Mouse (Mus musculus): Measurements from ENCODE around the gene Mfsd2b.
A peak's percentile ranks its signal among the peaks of the same experiment; 100 is the strongest.

Mfsd2b gene

DNA sequence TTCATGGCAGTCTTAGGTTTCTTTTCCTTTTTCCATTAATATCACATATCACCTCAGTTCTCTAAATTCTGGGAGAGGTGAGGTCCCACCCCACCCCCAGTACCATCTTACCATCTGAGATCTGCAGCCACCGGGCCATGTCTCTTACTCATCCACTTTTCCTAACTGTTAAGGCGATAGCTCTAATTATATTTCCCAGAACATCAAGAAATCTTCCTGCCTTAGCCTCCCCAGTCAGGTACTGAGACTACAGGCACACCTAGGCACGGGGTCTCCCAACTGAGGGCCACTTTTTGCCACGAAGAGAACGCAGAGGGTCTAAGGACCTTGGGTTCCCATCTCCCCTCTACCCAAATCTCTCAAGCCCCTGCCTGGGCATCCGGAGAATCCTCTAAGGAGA, 628 bp downstream of the Mfsd2b start:
- DNase-seq (ENCODE audit: extremely low spot score): no peak

DNA sequence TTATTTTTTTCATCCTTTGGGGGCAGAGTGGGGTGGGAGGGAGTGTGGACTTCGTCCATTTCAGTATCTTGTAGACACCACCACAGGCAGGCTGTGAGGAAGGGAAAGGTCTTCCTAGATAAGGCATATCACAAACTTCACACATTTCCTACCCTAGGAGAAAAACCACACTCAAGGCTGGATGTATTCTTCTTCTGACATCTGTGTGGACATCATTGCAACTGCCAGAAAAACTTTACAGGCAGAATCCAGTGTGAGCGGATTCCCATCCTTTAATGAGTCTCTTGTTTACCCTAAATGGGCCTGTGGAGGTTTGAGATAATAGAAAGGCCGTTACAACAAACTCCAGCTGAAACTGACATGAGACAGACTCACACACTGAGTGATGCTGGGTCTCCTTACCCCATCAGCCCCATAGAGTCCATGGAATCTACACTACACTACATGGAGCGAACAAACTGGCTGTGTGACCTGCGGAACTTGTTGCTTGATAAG, 1.1 kb downstream of the Mfsd2b start:
- DNase-seq (ENCODE audit: extremely low spot score): no peak

DNA sequence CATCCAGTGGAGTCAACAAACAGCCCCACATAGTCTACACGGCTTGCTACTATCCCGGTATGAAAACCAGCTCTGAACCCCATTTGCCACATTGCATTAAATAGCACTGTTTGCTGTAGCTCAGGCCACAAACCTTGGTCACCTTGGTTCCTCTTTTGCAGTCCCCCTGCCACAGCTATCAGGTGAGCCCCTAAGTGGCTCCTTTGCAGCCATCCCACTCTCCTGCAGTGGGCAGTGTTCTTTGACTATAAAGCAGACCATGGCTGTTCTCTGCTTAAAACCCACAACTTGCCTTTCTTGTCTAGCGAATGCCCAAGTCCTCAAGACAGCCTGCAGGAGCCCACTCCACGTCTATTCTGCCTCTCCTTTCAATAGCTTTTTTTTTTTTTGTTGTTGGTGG, 1.9 kb downstream of the Mfsd2b start:
- DNase-seq (ENCODE audit: extremely low spot score): no peak

DNA sequence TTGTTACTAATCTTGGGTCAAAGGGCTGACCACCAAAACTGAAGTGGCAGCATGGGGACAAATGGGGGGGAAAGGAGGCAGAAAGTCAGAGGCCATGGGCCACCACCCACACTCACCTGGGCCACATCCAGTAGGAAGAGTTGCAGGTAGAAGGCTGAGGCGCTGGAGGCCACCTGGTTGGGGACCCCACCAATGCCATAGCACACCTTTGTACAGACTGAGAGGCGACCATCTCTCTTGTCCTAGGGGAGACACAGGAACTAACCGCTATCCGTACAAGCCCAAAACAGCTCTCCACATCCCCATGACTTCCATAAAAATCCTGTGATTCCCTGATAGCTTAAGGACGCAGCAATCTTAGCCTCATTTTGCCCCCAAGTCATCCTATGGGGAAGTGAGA, 2.9 kb downstream of the Mfsd2b start:
- no peak for DNase-seq (ENCODE audit: extremely low spot score)

DNA sequence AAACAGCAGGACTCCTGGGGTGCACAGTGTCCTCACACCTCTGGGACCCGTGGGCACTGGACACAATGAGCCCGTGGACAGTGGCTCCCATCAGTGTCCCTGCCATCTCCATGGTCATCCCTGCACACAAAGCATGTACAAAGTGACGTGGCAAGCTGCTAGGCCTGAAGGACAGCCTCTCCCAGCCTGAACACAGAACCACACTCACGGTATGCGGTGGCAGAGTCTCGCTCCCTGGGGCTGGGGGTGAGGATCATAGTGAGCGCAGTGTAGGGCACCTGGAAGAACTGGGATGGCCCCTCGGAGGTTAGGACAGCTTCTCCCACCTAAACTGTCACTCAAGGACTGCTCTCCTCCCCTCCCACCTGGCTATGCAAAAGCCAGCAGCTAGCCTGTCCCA, 5.2 kb downstream of the Mfsd2b start:
- no peak for DNase-seq (ENCODE audit: extremely low spot score)

DNA sequence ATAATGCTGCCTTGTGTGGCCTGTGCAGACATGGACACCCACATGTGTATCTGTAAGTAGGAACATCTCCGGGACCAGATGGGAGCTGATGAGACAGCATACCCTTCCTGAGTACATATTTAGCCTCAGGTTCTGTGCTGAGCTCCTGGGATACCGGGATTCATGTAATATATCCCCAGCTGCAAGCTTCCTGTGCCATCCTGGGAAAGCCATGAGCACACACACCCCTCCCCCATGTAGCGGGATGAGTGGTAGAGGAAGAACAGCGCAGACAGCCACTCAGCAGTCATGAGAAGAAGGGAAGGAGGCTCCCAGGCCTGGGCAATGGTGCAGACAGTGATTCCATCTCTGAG, 9.8 kb downstream of the Mfsd2b start:
- DNase-seq (ENCODE audit: extremely low spot score): no peak

DNA sequence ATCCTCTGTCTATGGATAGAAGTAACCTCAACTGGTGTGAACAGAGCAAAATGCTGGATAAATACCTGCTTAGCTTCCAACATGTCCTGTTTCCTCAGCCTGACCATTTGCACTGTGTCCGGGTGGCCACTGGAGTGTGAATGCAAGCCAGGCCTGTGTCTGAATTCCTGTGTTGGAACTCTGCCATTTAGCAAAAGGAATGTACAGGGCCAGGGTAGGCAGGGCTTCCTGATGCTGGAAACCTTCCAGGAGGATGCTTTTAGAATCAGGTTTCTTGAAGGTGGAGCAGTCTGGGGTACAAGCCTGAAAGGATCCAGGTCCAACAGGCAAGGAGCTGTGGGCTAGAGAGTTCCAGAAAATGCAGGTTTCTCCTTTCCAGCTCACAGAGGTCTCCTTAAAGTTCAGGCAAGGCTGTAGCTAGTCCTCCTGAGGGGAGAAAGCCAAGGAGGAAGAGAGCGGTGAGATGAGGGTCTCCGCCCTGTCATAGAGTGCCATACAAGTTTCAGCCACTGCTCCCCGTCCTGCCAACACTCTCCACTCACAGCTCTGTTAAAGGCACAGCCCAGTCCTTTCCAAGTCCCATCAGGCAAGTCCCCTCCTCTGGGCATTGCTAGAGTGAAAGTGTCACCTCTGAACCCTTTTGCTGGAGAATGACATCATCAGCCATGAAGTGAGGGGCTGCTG, 10.4 kb downstream of the Mfsd2b start:
- DNase-seq (ENCODE audit: extremely low spot score): no peak

DNA sequence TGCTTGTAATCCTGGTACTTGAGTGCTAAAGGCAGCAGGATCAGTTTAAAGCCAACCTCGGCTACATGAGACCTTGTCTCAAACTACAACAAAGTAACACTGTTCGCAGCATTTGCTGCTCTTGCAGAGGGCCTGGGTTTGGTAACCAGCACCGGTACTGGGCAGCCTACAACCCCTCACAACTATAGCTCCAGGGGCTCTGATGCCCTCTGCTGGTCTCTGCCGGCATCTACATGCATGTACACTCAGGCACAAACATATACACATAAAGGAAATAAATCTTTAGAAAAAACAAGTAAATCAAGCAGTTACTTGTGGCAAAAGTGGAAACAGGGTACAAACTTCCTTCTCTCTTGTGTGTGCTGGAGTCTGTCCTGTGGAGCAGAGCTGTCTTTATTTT, 11.5 kb downstream of the Mfsd2b start:
- DNase-seq (ENCODE audit: extremely low spot score): no peak

DNA sequence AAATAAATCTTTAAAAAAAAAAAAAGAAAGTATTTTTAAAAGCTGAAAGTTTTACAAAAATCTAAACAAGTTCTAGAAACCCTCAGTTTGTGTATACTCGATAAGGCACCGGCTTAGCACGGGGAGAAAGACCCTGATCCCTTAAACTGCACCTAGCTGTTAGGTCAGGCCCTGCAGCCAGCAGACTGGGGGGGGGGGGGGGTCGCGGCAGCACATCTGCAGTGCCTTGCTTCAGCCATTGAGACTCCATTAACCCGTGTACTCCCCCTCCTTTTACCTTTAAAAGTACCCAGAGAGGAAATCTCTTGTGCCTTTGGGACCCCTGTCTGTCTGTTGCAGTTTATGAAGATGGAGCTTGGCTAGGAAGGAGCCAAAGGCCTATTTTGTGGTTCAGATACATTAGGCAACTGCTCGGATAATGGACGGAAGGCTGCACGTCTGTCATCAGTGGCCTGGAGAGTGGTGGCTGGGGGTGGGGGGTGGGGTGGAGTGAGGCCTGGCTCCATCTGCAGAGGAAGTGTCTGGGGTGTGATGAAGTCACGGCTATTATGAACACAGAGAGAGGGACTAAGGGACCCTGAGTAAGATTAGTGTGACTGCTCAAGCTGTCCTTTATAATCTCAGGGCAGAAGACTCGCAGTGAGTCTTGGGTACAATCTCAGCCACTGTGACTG, 14.8 kb downstream of the Mfsd2b start:
- DNase-seq (ENCODE audit: extremely low spot score): no peak

DNA sequence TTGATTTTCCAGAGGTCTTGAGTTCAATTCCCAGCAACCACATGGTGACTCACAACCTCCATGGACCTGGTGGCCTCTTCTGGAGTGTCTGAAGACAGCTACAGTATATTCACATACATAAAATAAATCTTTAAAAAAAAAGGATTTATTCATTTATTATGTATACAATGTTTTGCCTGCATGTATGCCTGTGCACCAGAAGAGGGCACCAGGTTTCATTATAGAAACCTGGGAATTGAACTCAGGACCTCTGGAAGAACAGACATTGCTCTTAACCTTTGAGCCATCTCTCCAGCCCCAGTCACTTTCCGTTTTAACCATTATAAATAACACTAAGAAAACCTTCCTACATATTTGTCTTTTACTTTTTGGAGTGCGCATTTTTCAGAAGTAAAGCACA, 17.3 kb downstream of the Mfsd2b start:
- no peak for DNase-seq (ENCODE audit: extremely low spot score)

DNA sequence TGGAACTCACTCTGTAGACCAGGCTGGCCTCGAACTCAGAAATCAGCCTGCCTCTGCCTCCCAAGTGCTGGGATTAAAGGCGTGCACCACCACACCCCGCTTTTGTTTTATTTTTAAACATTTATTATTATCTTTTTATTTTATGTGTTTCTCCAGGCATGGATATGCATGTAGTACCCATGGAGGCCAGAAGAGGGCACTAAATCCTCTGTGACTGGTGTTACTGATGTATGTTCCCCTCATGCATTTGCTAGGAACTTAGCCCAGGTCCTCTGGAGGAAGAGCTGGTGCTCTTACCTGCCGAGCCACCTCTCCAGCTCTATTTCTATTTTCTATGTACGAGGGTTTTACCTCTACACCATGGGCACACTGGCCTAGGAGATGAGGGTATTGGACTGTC, 18.0 kb downstream of the Mfsd2b start:
- no peak for DNase-seq (ENCODE audit: extremely low spot score)

DNA sequence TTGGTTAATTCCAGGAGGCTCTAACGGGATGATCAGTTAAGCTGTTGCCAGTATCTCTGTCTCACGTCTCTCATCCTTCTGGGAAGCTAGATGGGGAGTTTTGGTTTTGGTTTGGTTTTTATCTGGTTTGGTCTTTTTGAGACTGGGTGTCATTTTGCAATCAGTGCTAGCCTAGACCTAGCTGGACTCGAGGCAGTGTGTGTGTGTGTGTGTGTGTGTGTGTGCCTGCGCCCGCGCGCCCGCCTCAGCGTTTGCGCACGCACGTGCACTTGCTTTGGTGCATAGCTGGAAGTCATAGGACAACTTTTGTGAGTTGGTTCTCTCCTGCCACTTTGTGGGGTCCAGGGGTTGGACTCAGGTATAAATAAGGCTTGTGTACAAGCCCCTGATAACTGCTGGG, 30.4 kb downstream of the Mfsd2b start:
- peak; percentile 62 for DNase-seq (ENCODE audit: extremely low spot score)

DNA sequence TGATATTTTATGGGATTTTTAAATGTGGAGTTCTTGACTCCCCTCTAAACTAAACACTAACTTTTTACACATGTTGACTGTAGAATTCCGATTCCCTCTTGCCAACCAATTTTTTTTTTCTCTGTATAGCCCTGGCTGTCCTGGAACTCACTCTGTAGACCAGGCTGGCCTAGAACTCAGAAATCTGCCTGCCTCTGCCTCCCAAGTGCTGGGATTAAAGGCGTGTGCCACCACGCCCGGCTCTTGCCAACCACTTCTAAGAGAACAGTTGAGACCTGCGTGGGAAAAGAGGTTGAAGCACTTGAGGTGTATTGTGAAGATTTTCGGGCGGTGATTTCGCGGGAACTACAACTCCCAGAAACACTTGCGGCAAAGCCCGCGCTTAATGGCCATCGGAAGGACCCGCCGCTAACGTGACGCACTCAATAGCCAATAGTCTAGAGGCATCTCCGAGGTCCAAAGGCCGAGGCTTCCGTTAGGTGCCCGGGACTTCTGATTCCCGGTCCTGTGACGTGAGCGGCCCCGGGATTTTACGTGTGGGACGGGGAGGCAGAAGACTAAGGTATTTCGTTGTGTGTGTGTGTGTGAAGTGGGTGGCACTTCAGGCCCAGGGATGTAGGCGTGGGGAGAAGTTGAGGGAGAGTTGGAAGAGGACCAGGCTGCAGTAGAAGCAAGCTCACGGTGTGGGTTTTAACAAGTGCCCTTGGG, 31.1 kb downstream of the Mfsd2b start, which contains the start of gene Wdcp:
Gene Wdcp (plus strand): TSS at position 414 of the 708 bp plus-strand sequence.
- peak; percentile 88 for DNase-seq (ENCODE audit: extremely low spot score)

DNA sequence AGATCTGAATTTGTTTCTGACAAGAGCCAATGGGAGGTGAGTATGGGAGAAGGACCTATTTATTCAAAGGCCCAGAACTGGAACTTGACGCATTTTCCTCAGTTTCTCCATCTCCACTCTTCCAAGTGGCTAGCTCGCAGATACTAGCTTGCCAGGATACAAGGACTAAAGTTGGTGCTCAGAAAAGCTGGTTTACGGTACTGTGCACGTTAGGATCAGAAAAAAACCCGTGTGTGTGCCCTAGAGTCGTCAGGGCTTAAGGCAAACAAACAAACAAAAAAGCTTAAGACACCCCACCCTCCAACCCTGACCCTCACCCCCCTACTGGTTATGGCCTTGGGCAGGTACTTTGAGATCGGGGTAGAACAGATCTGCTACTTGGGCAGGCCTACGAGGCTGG, 31.7 kb downstream of the Mfsd2b start:
- DNase-seq (ENCODE audit: extremely low spot score): no peak

DNA sequence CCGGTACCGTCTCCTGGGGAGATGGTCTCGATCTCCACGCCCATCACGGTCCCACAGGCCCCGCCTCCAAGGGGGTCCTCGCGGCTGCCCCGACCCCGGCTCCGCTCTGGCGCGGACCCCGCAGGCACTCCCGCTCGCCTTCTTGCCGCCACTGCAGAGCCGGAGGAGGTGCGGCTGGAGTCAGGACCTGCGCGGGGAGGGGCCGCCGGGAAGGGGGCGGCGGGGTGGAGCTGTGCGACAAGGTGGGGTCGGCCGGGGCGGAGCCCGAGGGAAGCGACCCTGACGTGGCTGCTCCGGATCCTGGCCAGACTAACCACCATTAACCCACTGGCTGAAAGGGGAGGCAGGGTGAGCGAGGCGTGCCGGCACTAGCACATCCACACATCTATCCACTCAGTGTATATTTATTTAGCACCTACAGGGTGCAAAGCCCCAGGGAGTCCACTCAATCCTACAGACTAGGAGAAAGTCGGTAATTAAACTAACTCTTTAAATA, 32.7 kb downstream of the Mfsd2b start, which contains the start of gene Fkbp1b:
Gene Fkbp1b (minus strand): TSS at position 200 of the 496 bp plus-strand sequence.
- DNase-seq (ENCODE audit: extremely low spot score): peak; percentile 83

DNA sequence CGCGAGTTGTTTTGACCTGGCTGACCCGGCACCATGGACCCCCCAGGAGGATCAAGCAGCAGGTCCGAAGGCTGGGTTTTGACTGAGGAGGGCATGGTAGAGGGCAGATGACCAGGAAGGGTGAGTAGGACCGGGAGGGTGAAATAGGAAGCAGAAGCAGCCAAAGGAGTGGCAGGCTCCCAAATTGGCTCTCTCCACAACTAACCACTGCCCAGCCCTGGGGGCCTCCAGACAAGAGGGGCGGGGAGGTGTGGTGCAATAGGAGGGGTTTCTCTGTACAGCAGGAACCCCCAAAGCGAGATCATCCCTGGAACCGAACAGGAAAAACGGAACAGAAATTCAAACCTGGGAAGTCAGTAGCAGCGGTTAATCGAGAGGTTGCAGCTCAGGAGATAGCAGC, 33.4 kb downstream of the Mfsd2b start:
- DNase-seq (ENCODE audit: extremely low spot score): no peak

DNA sequence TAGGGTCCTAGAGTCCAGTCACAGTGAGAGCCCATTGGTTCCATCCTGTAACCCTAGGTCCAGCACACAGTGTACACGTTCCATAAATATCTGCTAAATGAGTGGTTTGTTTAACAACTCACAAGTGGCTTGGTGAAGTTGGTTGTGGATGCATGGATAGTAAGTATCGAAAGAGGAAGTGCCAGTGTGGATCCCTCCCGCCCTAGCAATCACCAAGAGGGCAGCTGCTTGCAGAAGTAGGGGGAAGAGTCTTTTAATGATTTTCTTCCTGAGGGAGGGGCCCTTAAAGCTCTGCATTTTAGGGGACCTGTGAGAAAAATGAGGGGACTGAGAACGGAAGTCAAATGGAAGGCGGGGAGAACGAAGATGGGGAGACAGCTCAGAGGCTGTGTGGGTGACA, 34.1 kb downstream of the Mfsd2b start:
- no peak for DNase-seq (ENCODE audit: extremely low spot score)

DNA sequence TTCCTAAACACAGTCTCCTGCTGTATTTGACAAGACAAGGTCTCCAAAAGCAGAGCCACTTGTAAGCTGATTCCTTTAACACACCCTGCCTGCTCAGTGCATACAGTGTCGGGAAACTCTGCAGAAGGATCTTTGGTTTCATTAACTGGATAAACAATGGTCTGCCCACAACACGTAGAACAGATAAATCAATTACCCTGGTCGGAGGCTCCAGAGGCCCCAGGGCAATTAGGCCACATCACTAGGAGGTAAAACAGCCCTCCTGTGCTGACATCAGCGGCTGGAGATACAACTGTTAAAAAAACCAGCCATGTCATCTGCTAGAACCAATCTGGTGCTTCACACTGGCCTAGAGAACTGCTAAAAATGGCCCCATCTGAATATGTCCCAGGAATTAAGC, 37.2 kb downstream of the Mfsd2b start:
- no peak for DNase-seq (ENCODE audit: extremely low spot score)

DNA sequence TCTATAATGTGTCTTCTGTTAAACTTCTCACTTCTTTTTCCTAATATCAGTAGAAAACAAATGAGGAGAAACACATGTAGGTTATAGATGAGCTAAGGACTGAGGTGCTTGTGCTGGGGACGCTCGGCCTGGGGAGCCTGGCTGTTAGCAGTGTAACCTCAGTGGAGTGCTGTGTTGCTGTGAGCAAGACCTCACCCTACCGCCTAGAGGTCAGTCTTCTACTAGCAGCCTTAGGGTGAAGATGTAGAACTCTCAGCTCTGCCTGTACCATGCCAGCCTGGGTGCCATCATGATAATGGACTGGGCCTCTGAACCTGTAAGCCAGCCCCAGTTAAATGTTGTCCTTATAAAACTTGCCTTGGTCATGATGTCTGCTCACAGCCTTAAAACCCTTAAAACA, 46.9 kb downstream of the Mfsd2b start:
- no peak for DNase-seq (ENCODE audit: extremely low spot score)

DNA sequence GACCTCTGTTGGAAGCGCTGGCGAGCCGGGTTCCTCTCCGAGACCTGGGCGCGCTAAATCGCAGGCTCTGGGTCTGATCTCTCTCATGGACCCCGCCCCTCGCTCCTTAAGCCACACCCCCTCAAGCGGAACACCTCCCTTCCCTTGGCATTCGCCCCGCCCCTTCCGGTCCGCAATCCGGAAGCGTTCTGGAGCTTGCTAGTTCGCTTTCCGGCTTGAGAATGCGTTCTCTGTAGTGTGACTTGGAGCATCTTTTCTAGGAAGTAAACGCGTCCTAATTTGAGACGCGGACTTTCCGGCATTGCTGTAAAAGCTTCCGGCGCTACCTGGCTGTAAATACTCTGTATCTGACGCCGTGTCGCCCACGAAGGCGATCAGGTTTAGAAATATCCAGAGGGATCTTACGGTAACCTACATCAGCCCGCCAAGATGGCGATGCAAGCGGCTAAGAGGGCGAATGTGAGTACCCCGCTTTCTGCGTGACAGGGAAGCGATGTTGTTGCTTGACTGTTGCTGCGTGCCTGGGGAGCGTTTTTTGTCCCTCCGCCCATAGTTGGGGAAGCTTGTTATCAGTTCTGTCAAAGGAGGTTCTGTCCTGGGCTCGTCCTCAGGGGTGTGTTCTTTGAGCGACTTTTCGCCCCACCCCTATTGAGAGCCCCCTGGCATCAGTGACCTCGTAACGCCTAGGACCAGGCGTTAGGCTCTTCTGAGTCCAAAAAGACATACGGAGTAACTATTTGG, 56.6 kb downstream of the Mfsd2b start, which contains the start of gene Sf3b6:
Gene Sf3b6 (plus strand): TSS at position 184 of the 741 bp plus-strand sequence.
- DNase-seq (ENCODE audit: extremely low spot score): peak; percentile 98

DNA sequence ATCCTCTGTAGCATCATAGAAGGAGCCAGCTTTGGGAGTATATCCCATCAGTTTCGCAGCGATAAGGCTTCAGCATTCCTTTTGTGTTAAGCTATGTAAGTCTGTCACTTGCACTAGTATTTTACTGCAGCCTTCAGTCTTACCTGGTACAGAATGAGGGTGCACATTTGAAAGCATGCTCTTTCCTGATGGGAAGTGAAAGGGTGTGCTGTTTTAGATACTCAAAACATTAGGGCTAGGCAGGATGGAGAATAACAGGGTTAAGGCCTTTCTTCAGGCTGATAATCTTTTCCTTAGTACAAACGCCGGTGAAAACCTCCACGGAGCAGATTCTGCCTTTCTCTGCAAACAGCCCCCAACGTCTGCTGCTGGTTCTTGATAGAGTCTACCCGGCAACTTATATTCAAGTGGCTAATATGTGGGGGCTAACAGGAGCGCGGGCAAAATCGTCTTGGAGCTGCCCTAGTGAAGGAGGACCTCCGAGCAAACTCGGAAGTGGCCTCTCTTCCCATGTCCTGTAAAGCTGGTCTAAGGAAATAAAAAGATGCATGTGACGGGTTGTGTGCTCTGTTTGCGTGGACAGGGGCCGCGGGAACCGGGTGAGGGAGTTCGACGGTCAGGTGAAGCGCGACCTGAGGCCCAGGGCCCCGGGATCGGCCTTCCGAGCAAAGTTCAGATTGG, 57.3 kb downstream of the Mfsd2b start:
- DNase-seq (ENCODE audit: extremely low spot score): peak; percentile 11
